Mouse (Mus musculus) frontal cortex, adult (tissue): ENCODE data around the gene Suclg1.

ENCODE experiments used
- ATAC-seq: cut with Nextera tagmentation; 2 replicates; pipeline ENCODE4 v1.9.2; 2017; ENCODE audit warnings: mild to moderate bottlenecking, moderate library complexity, mixed read lengths; ENCODE audit not compliant: low TSS enrichment

Gene Suclg1

DNA sequence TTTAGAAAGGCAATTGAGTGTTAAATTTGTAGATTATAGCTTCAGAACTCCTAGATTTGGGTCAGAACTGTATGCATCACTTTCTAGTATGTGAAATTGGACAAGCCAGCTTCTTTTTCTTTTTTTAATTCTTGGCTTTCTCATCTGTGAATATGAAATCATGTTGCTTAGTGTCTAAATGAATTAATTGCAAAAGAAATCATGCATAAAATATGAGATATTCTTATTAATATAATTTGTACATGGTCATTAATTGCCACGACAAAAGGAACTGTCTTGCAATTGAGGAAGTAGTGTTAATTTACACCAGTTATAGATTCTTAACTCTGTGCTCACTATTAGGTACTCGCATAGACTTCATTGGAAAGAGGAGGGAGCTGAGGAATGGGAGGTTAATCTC, 74.1 kb downstream of the Suclg1 start:
- no peak for ATAC-seq
